Mouse (Mus musculus) CD4-positive, CD25-positive, alpha-beta regulatory T cell, adult 2 months (primary cell): ENCODE results near the gene Phkb.

Experiments used
- DNase-seq: peaks from one replicate; pipeline ENCODE4 v3.0.0-alpha.2; 2012; ENCODE audit warnings: low read depth, low spot score

The Phkb gene

DNA sequence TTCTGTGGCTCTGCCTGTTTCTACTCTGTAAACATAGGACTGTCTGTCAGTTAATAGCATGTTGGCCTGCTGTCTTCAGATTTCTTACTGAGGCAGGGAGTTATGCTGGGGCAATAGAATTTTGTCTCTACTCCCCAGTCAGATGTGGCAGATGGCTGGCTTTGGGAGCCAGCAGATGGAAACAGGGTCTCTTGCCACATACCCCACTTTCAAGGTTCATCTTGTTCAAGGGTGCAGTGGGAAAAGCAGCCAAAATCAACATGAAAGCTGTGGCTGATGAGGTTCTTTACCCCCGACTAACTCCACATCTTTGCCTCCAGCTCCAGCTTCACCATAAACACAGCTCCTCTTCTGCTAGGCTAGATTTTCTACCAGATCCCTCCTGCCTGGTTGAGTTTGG, 246.7 kb downstream of the Phkb start:
- DNase-seq, result no peak

DNA sequence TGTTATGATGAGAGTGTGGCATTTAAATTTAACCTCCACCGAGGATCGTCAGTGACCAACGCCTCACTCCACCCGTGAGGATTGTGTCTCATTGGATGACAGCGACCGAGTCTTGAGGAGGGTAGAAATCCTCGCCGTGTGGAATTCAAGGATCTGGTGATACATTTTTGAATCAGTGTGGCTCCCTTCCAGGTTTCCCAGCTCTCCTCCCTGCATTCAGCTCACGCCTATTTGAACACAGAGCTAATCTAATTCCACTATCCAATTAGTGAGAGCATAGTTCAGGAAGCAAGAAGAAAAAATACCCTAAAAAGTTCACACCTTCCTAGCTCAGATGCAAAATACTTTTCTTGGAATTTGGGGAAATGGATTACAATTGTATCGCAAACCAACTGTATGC, 249.9 kb downstream of the Phkb start:
- no peak for DNase-seq
